In the genomic region with DNA sequence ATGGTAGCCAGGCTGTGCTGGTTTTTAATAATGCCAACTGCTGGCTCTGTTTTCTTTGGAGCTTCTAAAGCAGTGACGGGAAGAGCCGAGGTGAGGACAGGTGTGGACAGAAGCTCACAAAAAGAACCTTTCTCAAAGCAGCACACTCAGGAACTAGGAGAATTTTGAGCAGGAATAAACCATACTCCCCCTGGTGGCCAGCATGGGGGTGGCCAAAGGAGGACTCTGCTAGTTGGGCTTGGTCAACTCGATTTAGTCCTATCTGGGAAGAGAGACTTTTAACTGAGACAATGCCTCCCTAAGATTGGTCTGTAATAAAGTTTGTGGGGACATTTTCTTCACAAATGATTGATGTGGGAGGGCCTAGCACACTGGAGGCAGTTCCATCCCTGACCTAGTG, we compare ENCODE assay signal across 8 mouse cellular contexts. TPM values are rescaled to one million over a fixed set of nuclear protein-coding genes. Genes with fewer than 3 reads are reported as not detected.
DNase-seq lines count a peak whose midpoint lies in the region; ATAC-seq and TF ChIP-seq lines count a peak whose summit lies in the region.

No protein-coding gene starts in this region.

- peak; percentile 70 for DNase-seq in layer of hippocampus, adult 11-12 months (ENCODE audit: low spot score)
- DNase-seq in layer of hippocampus, adult 9-11 months = no peak
- peak; percentile 79 for DNase-seq in adipocyte (ENCODE audit: low spot score)
- DNase-seq in embryo, embryonic 10.5 days (ENCODE audit: low spot score) = peak; percentile 77
- peak; percentile 65 to 74 for DNase-seq in heart, postnatal 36 days
- DNase-seq in limb, embryonic 14.5 days (ENCODE audit: low spot score) = peak; percentile 75
- peak; percentile 73 for DNase-seq in retina, embryonic 14.5 days (ENCODE audit: low spot score)
- peak; percentile 79 for DNase-seq in thymus, postnatal 4 days

- no peak overlapping the region for H3K4me2 ChIP-seq in limb, embryonic 14.5 days (replicated peaks; ENCODE audit: low read depth, low read length, severe bottlenecking)

- H3K36me3 ChIP-seq in limb, embryonic 14.5 days (ENCODE audit: control insufficient read depth, insufficient read depth, low read length) = no peaks in the 10 kb centered on the region

- TF ChIP-seq POLR2A in limb, embryonic 14.5 days (IDR thresholded peaks at IDR 0.05; ENCODE audit: borderline replicate concordance, extremely low read depth, insufficient read depth, insufficient read length) = no peak

- H3K4me3 ChIP-seq in limb, embryonic 14.5 days (replicated peaks; ENCODE audit: low read length) = no peak overlapping the region

- H3K27ac ChIP-seq in limb, embryonic 14.5 days (replicated peaks; ENCODE audit: low read depth, low read length) = no peak overlapping the region

- no peak overlapping the region for H3K9ac ChIP-seq in limb, embryonic 14.5 days (ENCODE audit: low read depth, low read length, severe bottlenecking)

- WGBS in limb, embryonic 14.5 days = 39% methylated on average over 3 of the region's 3 CpGs

- intact Hi-C loops in heart, postnatal 36 days (cut with DNase I) = loop anchor here (1.0 to 5.0 kb wide), 4 partner anchors 20 to 192 kb away; a partner anchor contains a TSS

- H3K9me3 ChIP-seq in limb, embryonic 14.5 days (ENCODE audit: control insufficient read depth, low read length) = no peaks in the 10 kb centered on the region

- peaks cover 13% of the 10 kb centered on the region for H3K4me1 ChIP-seq in limb, embryonic 14.5 days (ENCODE audit: control insufficient read depth, insufficient read depth, low read length)

- no peak for ATAC-seq in limb, embryonic 14.5 days (ENCODE audit: low FRiP score, low read depth)

- H3K27me3 ChIP-seq in limb, embryonic 14.5 days (ENCODE audit: control insufficient read depth, insufficient read depth, low read length) = no peaks in the 10 kb centered on the region

RNA-seq across cellular contexts. Expression of a gene that starts 1.6 kb away (rescaled TPM):
- 10 to 100 TPM; 39.9 to 44.1 TPM for total RNA-seq in heart, postnatal 36 days (2021)
- polyA plus RNA-seq in limb, embryonic 14.5 days (2012; rRNA removed) = 39.4 and 39.7 TPM in 2 replicates
- polyA plus RNA-seq in limb, embryonic 14.5 days (2014; fragmentation: Nextera tagmentation; extraction: Ambion mirVana) = 34.7 and 37.8 TPM in 2 replicates

RNA-seq across cellular contexts. Expression of a gene that starts 51.0 kb away (rescaled TPM):
- total RNA-seq in heart, postnatal 36 days (2021) = 10 to 100 TPM; 11.6 to 12.2 TPM
- 27.4 and 31.1 TPM in 2 replicates for polyA plus RNA-seq in limb, embryonic 14.5 days (2012; rRNA removed)
- polyA plus RNA-seq in limb, embryonic 14.5 days (2014; fragmentation: Nextera tagmentation; extraction: Ambion mirVana) = 24.8 and 27.7 TPM in 2 replicates

RNA-seq across cellular contexts. Expression of a gene that starts 56.7 kb away (rescaled TPM):
- under 1 TPM; 0.31 to 0.46 TPM for total RNA-seq in heart, postnatal 36 days (2021)
- 0.43 and 0.73 TPM in 2 replicates for polyA plus RNA-seq in limb, embryonic 14.5 days (2012; rRNA removed)
- polyA plus RNA-seq in limb, embryonic 14.5 days (2014; fragmentation: Nextera tagmentation; extraction: Ambion mirVana) = 0.34 and 0.88 TPM in 2 replicates
